Mouse (Mus musculus): ENCODE results near the gene Smyd4. TPM values are rescaled to one million over a fixed set of nuclear protein-coding genes. Genes with fewer than 3 reads are reported as not detected.
A peak's percentile ranks its signal among the peaks of the same experiment; 100 is the strongest.

Gene Smyd4
- total and polyA plus RNA-seq, 3 experiments: 3.2 to 6.4 (median 5.7) TPM

- intact Hi-C loops (cut with DNase I): no loop called here
- no peaks in the 10 kb centered on the region for H3K27me3 ChIP-seq (ENCODE audit: control insufficient read depth, insufficient read depth, low read length)
- 76% methylated on average over 13 of the region's 13 CpGs for WGBS
- no peaks in the 10 kb centered on the region for H3K36me3 ChIP-seq (ENCODE audit: control insufficient read depth, insufficient read depth, low read length)
- H3K27ac ChIP-seq: no peak overlapping the region
- no peaks in the 10 kb centered on the region for H3K79me2 ChIP-seq (replicated peaks; ENCODE audit: control insufficient read depth, insufficient read depth, low read length)
- TF ChIP-seq CTCF (IDR thresholded peaks at IDR 0.05) (no peak), EP300 (IDR thresholded peaks at IDR 0.05; ENCODE audit: insufficient read depth, low read depth, low read length) (no peak), POLR2A (IDR thresholded peaks at IDR 0.05; ENCODE audit: insufficient read depth, low read depth, low read length) (no peak)
- H3K4me3 ChIP-seq: no peak overlapping the region
- no peak for DNase-seq
- H3K9ac ChIP-seq (ENCODE audit: low read depth, low read length): no peak overlapping the region
- no peaks in the 10 kb centered on the region for H3K4me1 ChIP-seq (ENCODE audit: control insufficient read depth, insufficient read depth, low read length)
Observed at GRCm38 (mm10) chr11:75415994-75416393, 67.8 kb downstream of the Smyd4 start.

GRCm38 (mm10) chr11:75420037-75420436 lies 71.8 kb downstream of the Smyd4 start:
- Histone ChIP-seq H3K4me1 (ENCODE audit: control insufficient read depth, insufficient read depth, low read length) (no peaks in the 10 kb centered on the region), H3K9ac (ENCODE audit: low read depth, low read length) (no peak overlapping the region), H3K27me3 (ENCODE audit: control insufficient read depth, insufficient read depth, low read length) (no peaks in the 10 kb centered on the region), H3K36me3 (ENCODE audit: control insufficient read depth, insufficient read depth, low read length) (no peaks in the 10 kb centered on the region), H3K79me2 (replicated peaks; ENCODE audit: control insufficient read depth, insufficient read depth, low read length) (no peaks in the 10 kb centered on the region), H3K4me3 (no peak overlapping the region), H3K27ac (no peak overlapping the region)
- TF ChIP-seq CTCF (IDR thresholded peaks at IDR 0.05) (no peak), EP300 (IDR thresholded peaks at IDR 0.05; ENCODE audit: insufficient read depth, low read depth, low read length) (no peak), POLR2A (IDR thresholded peaks at IDR 0.05; ENCODE audit: insufficient read depth, low read depth, low read length) (no peak)
- WGBS: 78% methylated on average over 7 of the region's 7 CpGs
- DNase-seq: no peak
- intact Hi-C loops (cut with DNase I): no loop called here

GRCm38 (mm10) chr11:75420810-75421374 lies 72.7 kb downstream of the Smyd4 start:
- Histone ChIP-seq H3K27me3 (ENCODE audit: control insufficient read depth, insufficient read depth, low read length) (no peaks in the 10 kb centered on the region), H3K4me3 (no peak overlapping the region), H3K9ac (ENCODE audit: low read depth, low read length) (no peak overlapping the region), H3K4me1 (ENCODE audit: control insufficient read depth, insufficient read depth, low read length) (no peaks in the 10 kb centered on the region), H3K36me3 (ENCODE audit: control insufficient read depth, insufficient read depth, low read length) (no peaks in the 10 kb centered on the region), H3K27ac (no peak overlapping the region), H3K79me2 (replicated peaks; ENCODE audit: control insufficient read depth, insufficient read depth, low read length) (no peaks in the 10 kb centered on the region)
- TF ChIP-seq POLR2A (IDR thresholded peaks at IDR 0.05; ENCODE audit: insufficient read depth, low read depth, low read length) (no peak), EP300 (IDR thresholded peaks at IDR 0.05; ENCODE audit: insufficient read depth, low read depth, low read length) (no peak), CTCF (IDR thresholded peaks at IDR 0.05) (no peak)
- intact Hi-C loops (cut with DNase I): no loop called here
- peak in 1 of 2 experiments; percentile 18 for DNase-seq
- WGBS: 60% methylated on average over 5 of the region's 5 CpGs

GRCm38 (mm10) chr11:75421375-75422012 lies 73.3 kb downstream of the Smyd4 start:
- H3K79me2 ChIP-seq (replicated peaks; ENCODE audit: control insufficient read depth, insufficient read depth, low read length): no peaks in the 10 kb centered on the region
- intact Hi-C loops (cut with DNase I): no loop called here
- no peak for TF ChIP-seq EP300 (IDR thresholded peaks at IDR 0.05; ENCODE audit: insufficient read depth, low read depth, low read length)
- TF ChIP-seq CTCF (IDR thresholded peaks at IDR 0.05): no peak
- TF ChIP-seq POLR2A (IDR thresholded peaks at IDR 0.05; ENCODE audit: insufficient read depth, low read depth, low read length): no peak
- no peaks in the 10 kb centered on the region for H3K27me3 ChIP-seq (ENCODE audit: control insufficient read depth, insufficient read depth, low read length)
- H3K36me3 ChIP-seq (ENCODE audit: control insufficient read depth, insufficient read depth, low read length): no peaks in the 10 kb centered on the region
- WGBS: 66% methylated on average over 6 of the region's 6 CpGs
- H3K4me1 ChIP-seq (ENCODE audit: control insufficient read depth, insufficient read depth, low read length): no peaks in the 10 kb centered on the region
- peak overlapping the region; percentile 40 for H3K27ac ChIP-seq
- peak overlapping the region; percentile 5; the same call in 1 of the 2 replicates for H3K9ac ChIP-seq (ENCODE audit: low read depth, low read length)
- peak; percentile 26 to 29 for DNase-seq
- H3K4me3 ChIP-seq: peak overlapping the region; percentile 12; the same call in 1 of the 2 replicates

- Histone ChIP-seq H3K27ac (peak within 1 kb of the TSS; percentile 40), H3K27me3 (ENCODE audit: control insufficient read depth, insufficient read depth, low read length) (no peaks in the 10 kb centered on the region)
Observed at GRCm38 (mm10) chr11:75422013-75422792, 74.0 kb downstream of the Smyd4 start, which contains the start of gene Serpinf1. Serpinf1 (minus strand) TSS chr11:75422701.

More at GRCm38 (mm10) chr11:75422013-75422792, 74.0 kb downstream of the Smyd4 start, which contains the start of gene Serpinf1:
- Histone ChIP-seq H3K79me2 (replicated peaks; ENCODE audit: control insufficient read depth, insufficient read depth, low read length) (no peaks in the 10 kb centered on the region), H3K4me3 (peak within 1 kb of the TSS; percentile 12; the same call in 1 of the 2 replicates), H3K9ac (ENCODE audit: low read depth, low read length) (peak within 1 kb of the TSS; percentile 49), H3K36me3 (ENCODE audit: control insufficient read depth, insufficient read depth, low read length) (no peaks in the 10 kb centered on the region), H3K4me1 (ENCODE audit: control insufficient read depth, insufficient read depth, low read length) (no peaks in the 10 kb centered on the region)
- intact Hi-C loops (cut with DNase I): no loop called here
- TF ChIP-seq EP300 (IDR thresholded peaks at IDR 0.05; ENCODE audit: insufficient read depth, low read depth, low read length) (no peak), POLR2A (IDR thresholded peaks at IDR 0.05; ENCODE audit: insufficient read depth, low read depth, low read length) (0 out of 2 replicates have a peak, but pooled peaks have one; percentile 24)
- DNase-seq: peak in 1 of 2 experiments; percentile 23
- 51% methylated on average over 10 of the region's 10 CpGs for WGBS
